Mouse (Mus musculus): ENCODE measurements around the gene Kif18a.

The Kif18a gene

DNA sequence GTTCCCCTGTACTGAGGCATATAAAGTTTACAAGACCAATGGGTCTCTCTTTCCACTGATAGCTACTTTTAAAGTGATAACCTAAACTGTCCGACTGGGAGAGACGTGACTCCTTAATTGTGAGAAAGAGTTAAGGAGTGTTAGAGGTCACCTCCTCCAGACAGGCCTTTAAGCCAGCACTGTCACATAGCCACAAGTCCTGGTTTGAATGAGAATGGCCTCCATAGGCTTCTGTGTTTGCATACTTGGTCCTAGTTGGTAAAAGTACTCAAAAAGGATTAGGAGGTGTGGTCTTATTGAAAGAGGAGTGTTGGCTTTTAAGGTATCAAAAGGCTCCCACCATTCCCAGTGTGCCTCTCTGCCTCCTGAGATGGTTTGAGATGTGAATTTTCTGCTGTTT, 94.3 kb downstream of the Kif18a start:
- no peak for DNase-seq (ENCODE audit: low spot score in 2 of 2)

DNA sequence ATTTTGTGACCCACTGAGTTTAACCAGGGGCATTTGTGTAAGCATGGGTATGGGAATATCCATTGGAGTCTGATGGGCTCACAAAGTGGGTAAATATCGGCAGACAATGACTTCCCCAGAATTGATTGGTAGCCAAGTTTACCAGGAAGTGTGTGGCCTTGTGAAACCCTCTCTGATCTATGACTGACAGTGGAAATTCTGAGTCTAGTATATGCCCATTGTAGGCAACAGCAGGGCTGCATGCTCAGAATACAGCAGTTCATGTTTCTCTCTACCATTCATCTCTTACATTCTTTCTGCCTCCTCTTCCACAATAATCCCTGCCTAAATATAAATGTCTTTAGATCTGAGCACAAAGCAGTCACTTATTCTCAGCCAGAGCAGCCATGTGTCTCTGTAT, 103.5 kb downstream of the Kif18a start:
- no peak for DNase-seq (ENCODE audit: low spot score in 2 of 2)

DNA sequence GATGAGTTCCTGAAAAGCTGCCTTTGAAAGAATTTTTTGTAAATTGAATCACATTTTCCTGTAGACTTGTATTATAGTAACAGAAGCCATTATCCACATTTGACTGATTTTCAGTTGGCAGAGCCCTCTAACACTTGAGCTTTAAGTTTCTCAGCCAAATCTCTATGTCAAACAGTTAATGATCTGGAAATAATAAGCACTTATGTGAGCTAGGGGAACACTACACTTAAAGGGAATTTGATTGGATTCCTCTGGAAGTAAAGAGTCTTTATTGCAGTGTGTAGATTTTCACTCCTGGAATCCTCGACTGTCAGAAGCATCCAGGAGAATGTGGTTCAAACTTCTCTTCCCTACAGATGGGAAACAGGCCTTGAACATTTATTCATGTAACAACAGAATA, 105.7 kb downstream of the Kif18a start:
- DNase-seq (ENCODE audit: low spot score in 2 of 2): no peak

DNA sequence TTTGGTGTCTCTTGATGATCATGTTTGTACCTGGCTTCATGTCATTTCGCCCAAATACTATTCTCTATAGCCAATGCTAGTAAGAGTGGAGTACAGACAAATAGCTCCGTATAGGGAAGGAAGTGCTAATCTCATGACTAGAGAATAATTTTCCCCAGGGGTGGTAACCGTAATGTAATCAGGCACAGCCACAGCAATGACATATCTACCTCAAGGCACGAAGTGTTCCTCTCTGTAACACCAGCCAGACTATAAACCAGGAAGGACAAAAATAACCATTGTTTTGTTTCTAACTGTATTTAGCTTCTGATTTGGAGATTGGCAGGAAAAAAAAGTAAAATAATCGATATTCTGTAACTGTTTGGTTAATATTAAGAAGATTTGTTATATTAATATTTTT, 108.2 kb downstream of the Kif18a start:
- DNase-seq (ENCODE audit: low spot score in 2 of 2): no peak

DNA sequence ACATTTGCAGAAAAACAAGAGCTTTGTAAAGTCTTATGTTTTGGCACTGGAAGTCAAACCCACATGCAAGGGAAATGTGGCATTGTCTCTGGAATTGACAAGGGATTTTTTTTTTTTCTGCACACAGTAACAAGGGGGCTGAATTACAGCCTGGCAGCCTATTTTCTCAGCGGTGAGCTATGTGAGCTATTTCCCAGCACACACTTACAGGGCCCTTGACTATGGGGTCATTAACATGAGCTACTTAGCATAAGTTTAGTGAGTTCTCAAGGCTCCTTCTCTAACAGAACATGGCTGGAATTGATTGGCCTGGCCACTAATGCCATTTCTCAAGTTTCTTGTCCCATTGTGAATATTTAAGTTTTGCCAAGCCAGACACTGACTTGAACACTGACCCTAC, 109.4 kb downstream of the Kif18a start:
- no peak for DNase-seq (ENCODE audit: low spot score in 2 of 2)
